Mouse (Mus musculus) monocyte, adult 5-6 weeks (primary cell): ENCODE measurements at regions not wholly inside any gene's neighbourhood (a gene's known extent, or its start where the extent isn't known, plus 50 kb on each side); places are given as distances from the start of the nearest gene placed in this dataset.
"Not testable (repeated sequence)": the region's sequence is repeated elsewhere in the genome, so short reads cannot be mapped to it uniquely, and the experiment has no call there.

ENCODE experiments used
- ATAC-seq: fragments of 153-309, 156-312 bp; replicated peaks from 2 replicates; pipeline ENCODE4 v1.8.0; 2017; ENCODE audit warnings: mild to moderate bottlenecking; ENCODE audit not compliant: low TSS enrichment, insufficient number of reproducible peaks, severe bottlenecking, poor library complexity, low FRiP score

GRCm38 (mm10) chr1:184234320-184234988 is 200.4 kb upstream of the 1700056E22Rik start:
- ATAC-seq = no peak

- no peak for ATAC-seq
Observed at GRCm38 (mm10) chr1:184233741-184234255, 199.7 kb upstream of the 1700056E22Rik start.

DNA sequence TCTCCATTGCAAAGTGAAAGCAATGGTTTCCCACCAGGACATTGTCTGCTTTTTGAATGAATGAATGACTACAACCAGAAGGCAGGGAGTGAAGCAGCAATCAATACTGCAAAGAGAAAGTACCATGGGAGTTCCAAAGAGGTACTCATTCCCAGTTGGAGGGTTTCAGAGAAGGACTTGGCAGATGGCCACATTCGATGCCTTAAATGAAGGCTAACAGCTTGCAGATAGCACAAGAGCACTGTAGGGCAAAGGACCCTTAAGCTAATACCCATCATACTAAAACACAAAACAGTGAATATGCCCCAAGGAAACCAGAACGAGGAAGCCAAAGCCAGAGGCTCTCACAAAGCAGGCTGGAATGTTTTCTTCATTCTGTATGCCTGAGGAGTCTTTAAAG is 188.2 kb upstream of the 1700056E22Rik start:
- ATAC-seq = no peak

DNA sequence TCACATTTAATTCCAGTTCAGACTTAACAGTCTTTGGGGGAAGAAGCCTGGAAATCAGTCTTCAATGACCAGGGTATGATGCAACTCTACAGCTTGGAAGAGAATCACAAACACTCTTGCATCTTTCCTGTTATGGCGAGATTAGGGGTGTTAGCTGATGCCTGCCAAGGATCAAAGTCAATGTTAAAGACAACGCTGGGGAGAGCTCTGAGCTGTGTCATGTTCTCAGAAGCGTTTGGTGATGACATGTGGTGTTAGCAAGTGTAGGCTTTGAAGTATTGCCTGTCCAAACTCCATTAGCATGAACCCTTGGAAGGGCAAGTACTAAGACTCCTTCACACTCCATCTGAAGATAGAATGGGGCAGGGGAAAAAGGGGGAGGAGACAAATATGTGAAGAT is 187.7 kb upstream of the 1700056E22Rik start:
- no peak for ATAC-seq

DNA sequence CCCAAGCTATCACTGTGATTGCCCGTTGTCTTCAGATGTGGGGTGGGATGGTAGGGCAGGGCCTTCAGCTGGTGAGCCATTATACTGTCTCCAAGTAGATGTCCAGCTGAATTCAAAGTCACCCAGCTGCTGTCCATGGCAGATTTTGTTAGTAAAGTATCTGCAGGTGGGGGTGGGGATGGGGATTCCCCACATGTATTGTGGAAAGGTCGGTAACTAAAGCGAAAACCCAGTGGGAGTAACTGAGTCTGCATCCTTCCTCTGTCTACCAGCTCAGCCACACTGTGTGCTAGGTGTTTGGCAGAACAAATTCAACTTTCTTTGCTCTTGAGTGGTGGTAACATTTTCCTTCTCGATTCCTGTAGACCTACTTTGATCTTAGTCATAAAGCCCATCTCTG is 163.2 kb upstream of the 1700056E22Rik start:
- no peak for ATAC-seq

- ATAC-seq = no peak
Observed at GRCm38 (mm10) chr1:184191325-184191724, 157.2 kb upstream of the 1700056E22Rik start.

DNA sequence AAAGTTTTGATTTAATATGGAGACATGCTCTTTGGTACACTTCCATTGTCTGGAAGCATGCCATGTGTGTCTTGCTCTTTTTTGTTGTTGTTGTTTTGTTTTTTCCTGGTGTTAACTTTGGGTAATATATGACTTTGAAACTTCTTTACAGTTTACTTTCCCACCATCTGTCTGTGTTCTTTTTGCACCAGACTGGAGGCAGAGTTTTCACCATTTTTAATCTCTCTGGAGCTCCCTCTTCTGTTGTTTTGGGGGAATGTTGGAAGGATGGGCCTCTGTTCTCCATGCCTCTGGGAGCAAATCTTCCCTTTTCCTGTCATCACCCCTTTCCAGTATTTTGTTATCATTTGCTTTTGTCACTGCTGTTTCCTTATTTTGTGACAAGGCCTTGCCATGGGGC is 153.5 kb upstream of the 1700056E22Rik start:
- no peak for ATAC-seq

DNA sequence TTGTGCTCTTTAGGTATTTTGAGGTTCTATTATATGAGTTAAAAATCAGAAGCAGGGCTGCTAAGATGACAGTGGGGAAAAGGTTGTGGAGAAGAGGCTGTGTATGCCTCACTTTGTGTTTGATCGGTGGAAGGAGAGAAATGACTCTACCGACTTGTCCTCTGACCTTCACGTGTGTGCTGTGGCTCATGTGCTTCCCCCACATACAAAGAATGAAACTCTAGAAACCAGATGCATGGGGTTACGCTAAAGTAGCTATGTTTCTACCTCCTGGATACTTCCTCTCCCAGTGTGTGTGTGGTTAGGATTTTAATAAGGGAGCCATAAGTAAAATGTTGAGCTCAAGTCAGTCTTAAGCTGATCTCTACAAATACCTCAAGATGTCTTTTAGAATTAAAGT is 148.1 kb upstream of the 1700056E22Rik start:
- no peak for ATAC-seq

DNA sequence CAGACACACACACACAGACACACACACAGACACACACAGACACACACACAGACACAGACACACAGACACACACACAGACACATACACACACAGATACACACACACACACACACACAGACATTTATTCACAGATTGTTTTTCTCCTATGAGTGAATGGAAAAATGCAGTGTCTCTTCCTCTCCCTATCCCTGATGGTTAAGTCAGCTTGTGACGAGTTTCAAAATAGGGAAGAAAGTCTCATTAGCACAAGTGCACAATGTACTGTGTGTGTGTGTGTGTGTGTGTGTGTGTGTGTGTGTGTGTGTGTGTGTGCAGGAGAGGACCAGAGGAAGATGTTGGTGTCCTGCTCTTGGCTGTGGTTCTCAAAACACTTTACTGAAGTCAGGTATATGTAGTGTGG is 140.3 kb upstream of the 1700056E22Rik start:
- not testable (repeated sequence) for ATAC-seq

GRCm38 (mm10) chr1:184173739-184174138 is 139.6 kb upstream of the 1700056E22Rik start:
- ATAC-seq = no peak

- no peak for ATAC-seq
Observed at GRCm38 (mm10) chr1:184172986-184173385, 138.9 kb upstream of the 1700056E22Rik start.

- ATAC-seq = no peak
Observed at GRCm38 (mm10) chr1:184171601-184172000, 137.5 kb upstream of the 1700056E22Rik start.

GRCm38 (mm10) chr1:184170926-184171325 is 136.8 kb upstream of the 1700056E22Rik start:
- no peak for ATAC-seq

DNA sequence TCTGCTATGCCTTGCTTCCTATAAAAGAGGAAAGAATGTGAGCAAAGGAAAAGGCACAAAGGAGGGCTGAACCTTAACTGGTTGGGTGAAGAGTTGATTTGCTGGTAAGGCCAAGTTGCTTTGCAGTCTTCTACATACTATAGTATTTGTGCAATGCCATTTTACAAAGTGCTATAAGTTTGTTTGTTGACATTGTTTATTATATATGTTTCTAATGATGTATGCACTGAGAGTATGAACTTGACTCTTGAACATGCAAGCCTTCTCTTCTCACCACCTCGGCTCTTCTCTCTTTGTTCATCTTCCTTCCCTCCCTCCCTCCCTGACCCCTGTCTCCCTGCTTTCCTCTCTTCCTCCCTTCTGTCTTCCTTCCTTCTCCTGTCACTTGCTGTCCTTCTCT is 135.9 kb upstream of the 1700056E22Rik start:
- ATAC-seq = no peak

- no peak for ATAC-seq
Observed at GRCm38 (mm10) chr1:184169034-184169783, 135.1 kb upstream of the 1700056E22Rik start.

DNA sequence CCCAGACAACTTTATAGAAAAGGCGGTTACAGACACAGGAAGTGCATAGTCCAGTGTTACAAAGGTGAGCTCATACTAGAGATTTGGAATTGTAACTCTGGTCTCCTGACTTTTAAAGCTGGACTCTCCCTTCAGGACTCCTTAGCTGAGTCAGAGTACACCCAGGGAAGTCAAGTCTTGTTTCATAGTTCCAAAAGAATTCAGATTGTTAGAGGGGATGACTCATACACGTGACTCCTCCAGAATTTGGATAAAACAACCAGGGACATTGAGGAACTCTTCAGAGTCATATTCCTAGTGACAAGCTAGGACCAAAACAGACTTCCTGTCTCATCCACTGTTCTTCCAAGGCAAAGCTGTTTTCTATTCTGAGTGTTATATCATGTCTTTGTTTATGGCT is 132.8 kb upstream of the 1700056E22Rik start:
- ATAC-seq = no peak

DNA sequence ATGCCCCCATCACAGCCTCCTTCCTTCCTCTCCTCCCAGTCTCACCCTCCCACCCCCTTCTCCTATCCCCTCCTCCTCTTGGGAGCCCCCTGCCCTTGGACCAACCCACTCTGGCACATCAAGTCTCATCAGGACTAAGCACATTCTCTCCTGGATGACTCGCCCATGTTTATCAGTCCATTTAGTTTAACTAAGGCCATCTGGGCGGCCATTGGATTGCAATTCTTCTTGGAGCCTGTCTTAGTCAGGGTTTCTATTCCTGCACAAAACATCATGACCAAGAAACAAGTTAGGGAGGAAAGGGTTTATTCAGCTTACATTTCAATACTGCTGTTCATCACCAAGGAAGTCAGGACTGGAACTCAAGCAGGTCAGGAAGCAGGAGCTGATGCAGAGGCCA is 128.4 kb upstream of the 1700056E22Rik start:
- ATAC-seq = not testable (repeated sequence)

GRCm38 (mm10) chr1:184147713-184148112 is 113.6 kb upstream of the 1700056E22Rik start:
- no peak for ATAC-seq

GRCm38 (mm10) chr1:184142974-184143373 is 108.9 kb upstream of the 1700056E22Rik start:
- no peak for ATAC-seq

- no peak for ATAC-seq
Observed at GRCm38 (mm10) chr1:184140486-184140885, 106.4 kb upstream of the 1700056E22Rik start.
